Comparison of ENCODE assay signal across 26 mouse cellular contexts in the genomic region with DNA sequence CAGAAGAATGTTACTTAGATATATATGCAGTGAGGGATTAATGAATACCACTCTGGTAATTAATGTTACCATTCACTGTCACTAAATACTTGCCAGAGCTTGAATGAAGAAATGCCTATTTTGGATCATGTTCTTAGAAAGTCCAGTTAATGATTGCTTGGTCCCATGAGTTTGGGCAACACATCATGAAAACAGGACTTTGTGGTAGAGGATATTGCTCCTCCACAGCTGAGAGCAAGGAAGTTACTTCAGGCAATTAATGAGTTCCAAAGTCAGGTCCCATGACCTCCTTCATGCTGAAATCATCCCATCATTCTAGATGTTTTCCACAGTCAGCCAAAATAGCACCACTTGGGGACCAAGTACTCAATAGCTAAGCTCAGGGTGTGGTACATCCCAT.
DNase-seq lines count a peak whose midpoint lies in the region; ATAC-seq lines count a peak whose summit lies in the region.
"Had no signal": no experiment of that assay in that cellular context is flagged by ENCODE, and none has a peak within 500 bp of the region (broad histone marks: within the 10 kb centered on the region; RNA-seq: fewer than 3 reads in every experiment).

No protein-coding gene starts in this region.

- H3K9ac ChIP-seq in kidney, embryonic 14.5 days (ENCODE audit: low read depth, low read length), result no peak overlapping the region
- H3K9ac ChIP-seq in kidney, embryonic 16.5 days (replicated peaks; ENCODE audit: low read length), result no peak overlapping the region
- no peak overlapping the region for H3K9ac ChIP-seq in forebrain, embryonic 11.5 days (ENCODE audit: low read length)
- H3K9ac ChIP-seq: embryonic facial prominence, embryonic 13.5 days; forebrain, postnatal 0 days; hindbrain, embryonic 12.5 days; hindbrain, embryonic 15.5 days had no signal

- H3K36me3 ChIP-seq in kidney, embryonic 14.5 days (ENCODE audit: control insufficient read depth, insufficient read depth, low read length), result no peaks in the 10 kb centered on the region
- H3K36me3 ChIP-seq in kidney, embryonic 16.5 days (ENCODE audit: insufficient read depth, low read length), result no peaks in the 10 kb centered on the region; the same call in 1 of the 2 replicates
- H3K36me3 ChIP-seq in forebrain, embryonic 11.5 days (ENCODE audit: control insufficient read depth, insufficient read depth, low read length), result no peaks in the 10 kb centered on the region
- H3K36me3 ChIP-seq: embryonic facial prominence, embryonic 10.5 days; embryonic facial prominence, embryonic 13.5 days; hindbrain, embryonic 12.5 days; hindbrain, embryonic 15.5 days had no signal

- ATAC-seq in kidney, embryonic 14.5 days (ENCODE audit: low FRiP score, low TSS enrichment), result no peak
- peak; percentile 69; the same call in 1 of the 2 replicates for ATAC-seq in kidney, embryonic 16.5 days (ENCODE audit: low FRiP score, low TSS enrichment)
- no peak for ATAC-seq in forebrain, embryonic 11.5 days (replicated peaks; ENCODE audit: low FRiP score)
- ATAC-seq: forebrain, embryonic 14.5 days; forebrain, postnatal 0 days had no signal

- no peaks in the 10 kb centered on the region for H3K27me3 ChIP-seq in kidney, embryonic 14.5 days (ENCODE audit: control insufficient read depth, insufficient read depth, low read length)
- H3K27me3 ChIP-seq in kidney, embryonic 16.5 days (ENCODE audit: insufficient read depth, low read length), result no peaks in the 10 kb centered on the region
- H3K27me3 ChIP-seq in forebrain, embryonic 11.5 days (ENCODE audit: control insufficient read depth, insufficient read depth, low read length), result no peaks in the 10 kb centered on the region
- H3K27me3 ChIP-seq: embryonic facial prominence, embryonic 13.5 days; hindbrain, embryonic 12.5 days; hindbrain, embryonic 15.5 days had no signal

- no peak overlapping the region for H3K27ac ChIP-seq in kidney, embryonic 14.5 days (ENCODE audit: low read depth, low read length)
- H3K27ac ChIP-seq in kidney, embryonic 16.5 days (ENCODE audit: low read length), result no peak overlapping the region
- no peak overlapping the region for H3K27ac ChIP-seq in forebrain, embryonic 11.5 days (ENCODE audit: low read depth, low read length)
- H3K27ac ChIP-seq: embryonic facial prominence, embryonic 10.5 days; embryonic facial prominence, embryonic 13.5 days; gastrocnemius, adult 2 months; hindbrain, embryonic 12.5 days; hindbrain, embryonic 15.5 days had no signal

- no peak overlapping the region for H3K4me2 ChIP-seq in kidney, embryonic 14.5 days (replicated peaks; ENCODE audit: low read depth, low read length)
- H3K4me2 ChIP-seq in kidney, embryonic 16.5 days (replicated peaks; ENCODE audit: low read depth, low read length), result no peak overlapping the region
- H3K4me2 ChIP-seq in forebrain, embryonic 11.5 days (ENCODE audit: low read depth, low read length, severe bottlenecking), result no peak overlapping the region
- H3K4me2 ChIP-seq: embryonic facial prominence, embryonic 13.5 days; heart, embryonic 11.5 days; hindbrain, embryonic 12.5 days; hindbrain, embryonic 15.5 days had no signal

- DNase-seq in kidney, adult 11 months, result peak; percentile 55
- no peak for DNase-seq in kidney, adult 18-20 months
- DNase-seq in kidney, adult 9 months, result peak; percentile 89
- peak; percentile 37 to 45 for DNase-seq in kidney, postnatal 25 days
- DNase-seq in forebrain, embryonic 11.5 days (ENCODE audit: low spot score), result no peak
- DNase-seq in layer of hippocampus, adult 11-12 months (ENCODE audit: low spot score), result no peak
- DNase-seq: adrenal gland, adult 2 months; adrenal gland, postnatal 14 days; cerebellum, adult 11 months; cerebellum, adult 2 months; cerebellum, adult 9-11 months; cerebellum, postnatal 36 days; embryo, embryonic 11 days; forebrain, postnatal 0 days; gastrocnemius, adult 2 months; gastrocnemius, postnatal 14 days; heart, adult 11 months had no signal

- H3K9me3 ChIP-seq in kidney, embryonic 14.5 days (ENCODE audit: control insufficient read depth, low read length), result 0 out of 2 replicates have a peak, but pooled peaks cover 2% of the 10 kb centered on the region
- H3K9me3 ChIP-seq in kidney, embryonic 16.5 days (ENCODE audit: low read length), result peaks cover 3% of the 10 kb centered on the region; the same call in 1 of the 2 replicates
- H3K9me3 ChIP-seq in forebrain, embryonic 11.5 days (ENCODE audit: control insufficient read depth, low read length), result no peaks in the 10 kb centered on the region
- H3K9me3 ChIP-seq: embryonic facial prominence, embryonic 10.5 days; embryonic facial prominence, embryonic 13.5 days; hindbrain, embryonic 12.5 days; hindbrain, embryonic 15.5 days had no signal

- H3K4me3 ChIP-seq in kidney, embryonic 14.5 days (ENCODE audit: low read length), result no peak overlapping the region
- no peak overlapping the region for H3K4me3 ChIP-seq in kidney, embryonic 16.5 days (ENCODE audit: low read length)
- no peak overlapping the region for H3K4me3 ChIP-seq in forebrain, embryonic 11.5 days (ENCODE audit: low read depth, low read length)
- H3K4me3 ChIP-seq: embryonic facial prominence, embryonic 10.5 days; embryonic facial prominence, embryonic 13.5 days; erythroblast, embryonic 14.5 days; gastrocnemius, adult 2 months; hindbrain, embryonic 12.5 days; hindbrain, embryonic 15.5 days had no signal

- no peaks in the 10 kb centered on the region for H3K4me1 ChIP-seq in kidney, embryonic 14.5 days (ENCODE audit: control insufficient read depth, insufficient read depth, low read length)
- no peaks in the 10 kb centered on the region for H3K4me1 ChIP-seq in kidney, embryonic 16.5 days (ENCODE audit: insufficient read depth, low read length)
- no peaks in the 10 kb centered on the region for H3K4me1 ChIP-seq in forebrain, embryonic 11.5 days (replicated peaks; ENCODE audit: control insufficient read depth, insufficient read depth, low read length)
- H3K4me1 ChIP-seq: hindbrain, embryonic 12.5 days; hindbrain, embryonic 15.5 days had no signal

Comparison
In these comparisons a context has a peak if more than half of its experiments do, and no peak if none do; other contexts are left out.
1. DNase-seq: peak in kidney, adult 11 months (single experiment), kidney, adult 9 months (single experiment) and kidney, postnatal 25 days (2 of 2); none in kidney, adult 18-20 months (single experiment), forebrain, embryonic 11.5 days (single experiment) and layer of hippocampus, adult 11-12 months (single experiment).